Mouse (Mus musculus): ENCODE data around the gene Zfp36. TPM values are rescaled to one million over a fixed set of nuclear protein-coding genes. Genes with fewer than 3 reads are reported as not detected.

Zfp36 gene
- polyA plus RNA-seq, 1 experiment from 2014 or later = 13.7 TPM

DNA sequence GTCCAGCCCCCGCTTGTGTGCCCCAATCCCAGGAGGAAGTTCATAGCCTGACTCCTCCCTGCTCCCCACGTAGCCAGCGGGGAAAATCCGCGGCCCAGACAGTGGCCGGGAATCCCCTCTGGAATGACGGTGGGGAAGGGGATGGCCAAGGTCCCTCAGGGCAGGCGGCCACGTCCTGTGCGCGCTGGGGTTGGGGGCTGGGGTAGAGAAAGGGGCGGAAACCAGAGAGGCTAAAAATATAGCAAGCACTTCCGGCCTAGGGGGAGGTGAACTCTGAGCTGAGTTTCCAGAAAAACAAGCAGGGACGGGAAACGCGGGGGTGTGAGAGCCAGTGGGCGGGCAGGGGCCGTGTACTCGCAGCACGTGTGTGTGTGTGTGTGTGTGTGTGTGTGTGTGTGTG lies 1.9 kb upstream of the Zfp36 start:
- under 1% methylated on average over 20 of the region's 20 CpGs for WGBS
- no peaks in the 10 kb centered on the region for H3K9me3 ChIP-seq
- peak; percentile 95 for DNase-seq (ENCODE audit: low spot score)
- peak overlapping the region; percentile 52 for H3K4me3 ChIP-seq
- H3K27me3 ChIP-seq (ENCODE audit: insufficient read depth, poor library complexity, severe bottlenecking) = no peaks in the 10 kb centered on the region
- H3K4me1 ChIP-seq = peaks cover 61% of the 10 kb centered on the region
- H3K27ac ChIP-seq = peak overlapping the region; percentile 96
- H3K36me3 ChIP-seq = peaks cover 20% of the 10 kb centered on the region

DNA sequence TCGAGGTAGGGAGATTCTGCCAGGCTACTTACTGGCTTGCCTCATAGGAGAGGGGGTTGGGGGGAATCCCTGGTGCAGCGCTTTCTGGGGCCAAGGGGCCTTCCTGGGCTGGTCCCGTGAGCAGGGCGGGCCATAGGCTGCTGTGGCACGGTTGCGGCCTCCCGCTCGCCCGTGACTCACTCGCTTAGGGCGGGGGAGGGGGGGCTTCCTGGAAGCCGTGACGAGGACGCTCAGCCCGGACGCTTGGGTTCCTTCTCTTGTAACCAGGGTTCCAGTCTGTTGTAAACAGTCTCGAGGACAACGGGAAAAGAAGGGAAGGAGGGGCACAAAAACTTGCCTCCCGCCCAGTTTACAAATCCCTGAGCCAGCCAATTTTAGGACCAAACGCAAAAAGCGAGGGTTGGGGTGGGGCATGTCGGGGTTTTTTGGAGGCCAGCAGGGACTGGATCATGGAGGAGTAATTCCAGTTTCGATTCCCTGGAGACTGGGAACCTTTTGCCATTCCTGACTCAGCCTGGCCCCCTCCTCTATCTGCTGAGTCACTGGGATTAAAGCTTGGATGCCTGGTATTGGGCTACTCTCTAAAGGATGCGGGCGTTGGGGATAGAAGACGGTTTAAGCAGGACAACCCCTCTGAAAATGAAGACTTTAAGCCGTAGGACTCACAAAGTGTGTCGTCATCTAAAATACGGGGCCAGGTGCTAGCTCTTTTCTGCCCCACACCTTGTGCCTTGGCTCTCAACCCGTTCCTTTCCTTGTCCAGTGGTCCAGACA lies 1.2 kb upstream of the Zfp36 start:
- Histone ChIP-seq H3K4me3 (peak overlapping the region; percentile 52), H3K36me3 (peaks cover 18% of the 10 kb centered on the region), H3K27ac (peak overlapping the region; percentile 96), H3K9me3 (no peaks in the 10 kb centered on the region), H3K4me1 (peaks cover 64% of the 10 kb centered on the region), H3K27me3 (ENCODE audit: insufficient read depth, poor library complexity, severe bottlenecking) (no peaks in the 10 kb centered on the region)
- DNase-seq (ENCODE audit: low spot score) = peak; percentile 92
- WGBS = 4% methylated on average over 30 of the region's 30 CpGs

- Histone ChIP-seq H3K9me3 (no peaks in the 10 kb centered on the region), H3K27ac (peak overlapping the region; percentile 97), H3K4me1 (peaks cover 83% of the 10 kb centered on the region), H3K4me3 (peak overlapping the region; percentile 80), H3K36me3 (peaks cover 9% of the 10 kb centered on the region), H3K27me3 (ENCODE audit: insufficient read depth, poor library complexity, severe bottlenecking) (no peaks in the 10 kb centered on the region)
- DNase-seq (ENCODE audit: low spot score) = peak; percentile 95
- WGBS = under 1% methylated on average over 53 of the region's 53 CpGs
Observed at GRCm38 (mm10) chr7:28378769-28379651, 1.0 kb downstream of the Zfp36 start.

- Histone ChIP-seq H3K9me3 (no peaks in the 10 kb centered on the region), H3K27ac (peak overlapping the region; percentile 97), H3K4me3 (peak overlapping the region; percentile 80), H3K4me1 (peaks cover 81% of the 10 kb centered on the region), H3K27me3 (ENCODE audit: insufficient read depth, poor library complexity, severe bottlenecking) (no peaks in the 10 kb centered on the region), H3K36me3 (peaks cover 9% of the 10 kb centered on the region)
- WGBS = 33% methylated on average over 32 of the region's 32 CpGs
- DNase-seq (ENCODE audit: low spot score) = no peak
Observed at GRCm38 (mm10) chr7:28378066-28378690, 1.9 kb downstream of the Zfp36 start.

DNA sequence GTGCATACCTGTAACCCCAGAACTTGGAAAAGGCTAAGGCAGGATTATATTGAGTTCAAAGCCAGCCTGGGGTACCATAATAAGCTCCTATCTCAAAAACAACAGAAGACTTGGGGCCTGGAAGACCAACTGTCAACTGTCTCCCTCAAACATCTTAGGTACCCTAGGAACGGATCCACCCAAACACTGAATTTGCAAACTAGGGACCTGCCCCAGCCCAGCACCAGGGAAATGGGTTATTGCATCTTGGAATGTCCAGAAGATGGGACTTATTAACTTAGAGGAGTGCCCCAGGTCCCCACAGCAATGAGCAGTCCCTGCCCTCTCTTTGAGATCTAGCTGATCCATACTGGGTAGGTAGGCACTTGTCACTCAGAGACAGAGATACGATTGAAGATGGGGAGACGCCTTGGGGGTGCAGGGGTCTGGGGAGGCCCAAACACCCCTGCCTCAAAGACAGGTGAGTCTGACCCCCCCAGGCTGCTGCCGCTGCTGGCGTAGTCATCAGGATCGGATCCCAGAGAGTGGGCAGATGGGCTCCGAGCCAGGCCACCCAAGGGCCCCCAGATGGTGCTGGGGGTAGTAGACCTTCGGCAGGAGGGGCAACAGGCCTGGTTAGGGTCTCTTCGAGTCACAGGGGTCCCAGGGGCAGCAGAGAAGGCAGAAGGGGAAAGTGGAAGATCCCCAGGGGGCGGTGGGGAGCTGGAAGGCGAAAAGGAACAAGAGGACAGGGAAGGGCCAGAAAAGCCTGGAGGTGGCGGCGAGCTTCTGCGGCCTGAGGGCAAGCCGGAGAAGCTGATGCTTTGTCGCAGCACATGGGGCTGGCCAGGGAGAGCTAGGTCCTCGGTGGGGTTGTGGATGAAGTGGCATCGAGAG lies 2.6 kb downstream of the Zfp36 start:
- no peaks in the 10 kb centered on the region for H3K27me3 ChIP-seq (ENCODE audit: insufficient read depth, poor library complexity, severe bottlenecking)
- 64% methylated on average over 18 of the region's 18 CpGs for WGBS
- no peaks in the 10 kb centered on the region for H3K9me3 ChIP-seq
- H3K36me3 ChIP-seq = peaks cover 9% of the 10 kb centered on the region
- DNase-seq (ENCODE audit: low spot score) = no peak
- H3K27ac ChIP-seq = peak overlapping the region; percentile 97
- peaks cover 73% of the 10 kb centered on the region for H3K4me1 ChIP-seq
- H3K4me3 ChIP-seq = peak overlapping the region; percentile 80

- DNase-seq (ENCODE audit: low spot score) = peak; percentile 90
- peaks cover 61% of the 10 kb centered on the region for H3K4me1 ChIP-seq
- WGBS = 2% methylated on average over 30 of the region's 30 CpGs
Observed at GRCm38 (mm10) chr7:28376011-28376771, 3.9 kb downstream of the Zfp36 start.

GRCm38 (mm10) chr7:28375176-28375921 lies 4.7 kb downstream of the Zfp36 start:
- under 1% methylated on average over 36 of the region's 36 CpGs for WGBS

More at GRCm38 (mm10) chr7:28376011-28376771, 3.9 kb downstream of the Zfp36 start:
- peak overlapping the region; percentile 55 for H3K4me3 ChIP-seq
- no peaks in the 10 kb centered on the region for H3K27me3 ChIP-seq (ENCODE audit: insufficient read depth, poor library complexity, severe bottlenecking)
- peaks cover 9% of the 10 kb centered on the region for H3K36me3 ChIP-seq
- H3K9me3 ChIP-seq = no peaks in the 10 kb centered on the region
- H3K27ac ChIP-seq = peak overlapping the region; percentile 97

DNA sequence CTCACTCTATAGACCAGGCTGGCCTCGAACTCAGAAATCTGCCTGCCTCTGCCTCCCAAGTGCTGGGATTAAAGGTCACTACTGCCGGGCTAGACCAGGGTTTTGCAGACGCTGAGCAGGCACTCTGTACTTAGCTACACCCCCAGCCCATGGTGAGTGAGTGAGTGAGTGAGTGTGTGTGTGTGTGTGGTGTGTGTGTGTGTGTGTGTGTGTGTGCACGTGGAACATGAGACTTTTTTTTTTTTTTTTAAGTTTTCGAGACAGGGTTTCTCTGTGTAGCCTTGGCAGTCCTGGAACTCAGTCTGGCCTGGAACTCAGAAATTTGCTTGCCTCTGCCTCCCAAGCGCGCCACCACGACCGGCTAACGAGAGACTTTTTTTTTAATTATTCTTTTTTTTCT lies 5.4 kb downstream of the Zfp36 start:
- no peak for DNase-seq (ENCODE audit: low spot score)
- H3K9me3 ChIP-seq = no peaks in the 10 kb centered on the region
- peak overlapping the region; percentile 55 for H3K4me3 ChIP-seq
- WGBS = 74% methylated on average over 10 of the region's 10 CpGs
- H3K36me3 ChIP-seq = peaks cover 16% of the 10 kb centered on the region
- H3K4me1 ChIP-seq = peaks cover 64% of the 10 kb centered on the region
- peak overlapping the region; percentile 97 for H3K27ac ChIP-seq
- no peaks in the 10 kb centered on the region for H3K27me3 ChIP-seq (ENCODE audit: insufficient read depth, poor library complexity, severe bottlenecking)

More at GRCm38 (mm10) chr7:28375176-28375921, 4.7 kb downstream of the Zfp36 start:
- Histone ChIP-seq H3K27me3 (ENCODE audit: insufficient read depth, poor library complexity, severe bottlenecking) (no peaks in the 10 kb centered on the region), H3K4me3 (peak overlapping the region; percentile 55), H3K36me3 (peaks cover 9% of the 10 kb centered on the region), H3K4me1 (peaks cover 60% of the 10 kb centered on the region), H3K9me3 (no peaks in the 10 kb centered on the region), H3K27ac (peak overlapping the region; percentile 97)
- peak; percentile 97 for DNase-seq (ENCODE audit: low spot score)

GRCm38 (mm10) chr7:28373891-28374495 lies 6.1 kb downstream of the Zfp36 start:
- Histone ChIP-seq H3K27me3 (ENCODE audit: insufficient read depth, poor library complexity, severe bottlenecking) (no peaks in the 10 kb centered on the region), H3K27ac (peak overlapping the region; percentile 97), H3K9me3 (no peaks in the 10 kb centered on the region), H3K4me3 (peak overlapping the region; percentile 22; the same call in 1 of the 2 replicates), H3K36me3 (peaks cover 23% of the 10 kb centered on the region), H3K4me1 (peaks cover 65% of the 10 kb centered on the region)
- DNase-seq (ENCODE audit: low spot score) = no peak
- 82% methylated on average over 7 of the region's 7 CpGs for WGBS

DNA sequence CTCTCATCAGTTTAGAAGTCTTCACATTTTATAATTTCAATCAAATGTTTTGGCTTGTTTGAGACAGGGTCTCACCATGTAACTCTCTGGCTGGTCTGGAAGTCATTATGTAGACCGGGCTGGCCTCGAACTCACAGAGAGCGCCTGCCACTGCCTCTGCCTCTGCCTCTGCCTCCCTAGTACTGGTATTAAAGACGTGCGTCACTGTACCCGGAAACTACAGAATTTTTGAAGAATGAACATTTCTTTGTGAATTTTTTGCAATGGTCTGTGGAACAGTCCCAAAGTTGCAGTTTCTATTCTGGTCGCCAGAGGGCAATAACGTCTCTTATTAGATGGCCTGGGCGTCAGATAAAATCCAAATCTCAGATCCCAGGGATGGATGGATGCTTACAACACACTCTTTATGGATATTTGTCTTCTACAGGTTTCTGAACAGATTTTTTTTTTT lies 6.9 kb downstream of the Zfp36 start:
- Histone ChIP-seq H3K9me3 (no peaks in the 10 kb centered on the region), H3K36me3 (peaks cover 31% of the 10 kb centered on the region), H3K4me3 (peak overlapping the region; percentile 87), H3K4me1 (peaks cover 68% of the 10 kb centered on the region), H3K27me3 (ENCODE audit: insufficient read depth, poor library complexity, severe bottlenecking) (no peaks in the 10 kb centered on the region), H3K27ac (peak overlapping the region; percentile 96)
- DNase-seq (ENCODE audit: low spot score) = no peak
- WGBS = 1% methylated on average over 9 of the region's 9 CpGs
